Mouse (Mus musculus): Measurements from ENCODE around the gene Ccdc30.
"Not testable (repeated sequence)": the region's sequence is repeated elsewhere in the genome, so short reads cannot be mapped to it uniquely, and the experiment has no call there.

The Ccdc30 gene

GRCm38 (mm10) chr4:119303291-119303690 is 112.0 kb downstream of the Ccdc30 start:
- DNase-seq (ENCODE audit: low spot score): no peak

- DNase-seq (ENCODE audit: low spot score): no peak
These were observed 113.5 kb downstream of the Ccdc30 start for GRCm38 (mm10) chr4:119301777-119302176.

GRCm38 (mm10) chr4:119300761-119301160 is 114.6 kb downstream of the Ccdc30 start:
- no peak for DNase-seq (ENCODE audit: low spot score)

DNA sequence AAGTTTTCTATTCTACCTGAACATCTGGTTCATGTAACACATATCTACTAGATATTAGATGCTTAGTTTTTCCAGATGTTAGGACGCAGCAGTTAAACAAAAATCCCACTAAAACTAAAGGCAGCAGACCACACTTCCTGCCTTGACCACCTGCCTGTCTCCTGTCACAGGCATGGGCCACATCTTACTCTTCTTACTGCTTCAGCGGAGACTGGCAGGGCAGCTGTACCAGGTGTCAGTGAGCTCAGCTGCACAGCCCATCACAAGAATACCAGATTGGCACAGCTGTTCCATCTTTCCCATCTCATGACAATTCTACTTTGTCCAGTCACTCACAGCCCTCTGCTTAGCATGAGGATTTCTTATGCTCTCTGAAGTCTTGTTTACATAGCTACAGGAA is 118.0 kb downstream of the Ccdc30 start:
- DNase-seq (ENCODE audit: low spot score): no peak

GRCm38 (mm10) chr4:119295134-119295453 is 120.2 kb downstream of the Ccdc30 start:
- DNase-seq (ENCODE audit: low spot score): no peak

- peak; percentile 99 for DNase-seq (ENCODE audit: low spot score)
These were observed 120.7 kb downstream of the Ccdc30 start, which contains the start of gene Ybx1 for GRCm38 (mm10) chr4:119294415-119295133. Ybx1 (minus strand) TSS chr4:119294604.

GRCm38 (mm10) chr4:119293574-119294258 is 121.6 kb downstream of the Ccdc30 start:
- no peak for DNase-seq (ENCODE audit: low spot score)

- DNase-seq (ENCODE audit: low spot score): no peak
These were observed 122.3 kb downstream of the Ccdc30 start for GRCm38 (mm10) chr4:119292771-119293573.

DNA sequence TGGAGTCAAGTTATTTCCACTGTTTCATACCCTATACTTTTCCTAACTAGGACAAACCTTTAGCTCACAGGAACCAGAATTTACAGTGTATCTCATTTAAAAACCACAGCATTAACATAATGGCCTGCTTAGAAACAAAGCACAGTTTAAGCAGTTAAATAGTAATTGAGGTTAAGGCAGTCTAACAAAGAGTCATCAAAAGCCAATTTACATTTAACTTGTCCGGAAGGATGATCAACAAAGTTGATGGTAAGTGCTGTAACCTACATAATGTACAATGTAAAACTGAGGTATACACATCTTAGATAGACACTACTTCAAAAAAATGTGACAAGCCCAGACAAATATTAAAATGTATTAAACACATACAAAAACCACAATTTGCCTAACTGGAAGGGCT is 123.4 kb downstream of the Ccdc30 start:
- DNase-seq (ENCODE audit: low spot score): no peak

- DNase-seq (ENCODE audit: low spot score): no peak
These were observed 130.0 kb downstream of the Ccdc30 start for GRCm38 (mm10) chr4:119285336-119285735.

- no peak for DNase-seq (ENCODE audit: low spot score)
These were observed 130.5 kb downstream of the Ccdc30 start for GRCm38 (mm10) chr4:119284861-119285260.

- DNase-seq (ENCODE audit: low spot score): not testable (repeated sequence)
These were observed 136.5 kb downstream of the Ccdc30 start for GRCm38 (mm10) chr4:119278784-119279183.

GRCm38 (mm10) chr4:119275726-119276125 is 139.6 kb downstream of the Ccdc30 start:
- no peak for DNase-seq (ENCODE audit: low spot score)

DNA sequence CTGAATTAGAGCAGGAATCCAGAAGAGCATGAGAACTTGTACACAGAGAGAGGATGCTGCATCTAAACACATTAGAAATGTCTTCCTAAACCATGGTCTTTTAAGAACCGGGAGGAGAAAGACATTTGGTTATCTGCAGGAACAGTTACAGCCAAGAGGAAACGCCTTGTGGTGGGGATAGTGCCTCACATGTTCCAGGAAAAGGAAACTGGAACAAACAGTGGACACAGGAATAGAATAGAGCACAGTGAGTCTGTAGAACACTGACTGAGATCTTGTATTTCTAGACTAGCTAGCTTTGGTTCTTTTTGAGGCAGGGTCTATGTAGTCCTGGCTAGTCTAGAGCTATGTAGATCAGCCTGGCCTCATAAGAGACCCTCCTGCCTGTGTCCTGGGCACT is 140.1 kb downstream of the Ccdc30 start:
- no peak for DNase-seq (ENCODE audit: low spot score)

GRCm38 (mm10) chr4:119274627-119275026 is 140.7 kb downstream of the Ccdc30 start:
- no peak for DNase-seq (ENCODE audit: low spot score)
